Mouse (Mus musculus) hindbrain, postnatal 0 days (tissue): ENCODE measurements at regions not wholly inside any gene's neighbourhood (a gene's known extent, or its start where the extent isn't known, plus 50 kb on each side); places are given as distances from the start of the nearest gene placed in this dataset.
A peak's percentile ranks its signal among the peaks of the same experiment; 100 is the strongest.

ENCODE experiments used
- ATAC-seq: fragments of 200-750 bp; cut with Nextera tagmentation; 2 replicates; pipeline ENCODE4 v1.8.0; 2017; ENCODE audit warnings: mild to moderate bottlenecking, moderate TSS enrichment, moderate library complexity
- DNase-seq: peaks from one replicate; pipeline ENCODE4 v3.0.0-alpha.2; 2015; ENCODE audit warnings: low spot score
- H3K27ac ChIP-seq: fragments of 300-500 bp; sonication (generic); 2 replicates; pipeline ENCODE4 v1.5.1; 2014; ENCODE audit warnings: mild to moderate bottlenecking
- H3K27me3 ChIP-seq: fragments of 300-500 bp; sonication (generic); 2 replicates; pipeline ENCODE4 v1.6.1; 2014; ENCODE audit warnings: low read length, mixed read lengths; ENCODE audit not compliant: insufficient read depth
- H3K36me3 ChIP-seq: fragments of 300-500 bp; sonication (generic); 2 replicates; pipeline ENCODE4 v1.6.1; 2014; ENCODE audit warnings: low read length, mixed read lengths; ENCODE audit not compliant: insufficient read depth
- H3K4me1 ChIP-seq: fragments of 300-500 bp; sonication (generic); 2 replicates; pipeline ENCODE4 v1.6.1; 2014; ENCODE audit warnings: antibody characterized with exemption, low read length, mixed read lengths; ENCODE audit not compliant: insufficient read depth
- H3K4me2 ChIP-seq: fragments of 300-500 bp; sonication (generic); 2 replicates; pipeline ENCODE4 v1.6.1; 2014; ENCODE audit warnings: low read depth, mild to moderate bottlenecking, low read length, moderate library complexity, mixed read lengths
- H3K4me3 ChIP-seq: fragments of 300-500 bp; sonication (generic); 2 replicates; pipeline ENCODE4 v1.5.1; 2014; ENCODE audit warnings: low read length
- H3K9ac ChIP-seq: fragments of 300-500 bp; sonication (generic); replicated peaks from 2 replicates; pipeline ENCODE4 v1.6.1; 2014; ENCODE audit warnings: mild to moderate bottlenecking, low read length, moderate library complexity, mixed read lengths
- H3K9me3 ChIP-seq: fragments of 300-500 bp; sonication (generic); 2 replicates; pipeline ENCODE4 v1.6.1; 2016; ENCODE audit warnings: low read length, mixed read lengths
- CTCF ChIP-seq: IDR thresholded peaks from 2 replicates; pipeline ENCODE4 v1.5.1; 2016; ENCODE audit warnings: antibody characterized with exemption, control low read depth, low read depth
- WGBS: fragments of 180-500 bp; shearing (Covaris S2); extraction: QIAGEN DNeasy Blood & Tissue Kit; methylation state at CpG from one replicate; pipeline ENCODE4 v1.1.7; 2014; 5-methylcytosine and 5-hydroxymethylcytosine counted together

- TF ChIP-seq CTCF, result no peak
- 75% methylated on average over 3 of the region's 3 CpGs for WGBS
These were observed 268.4 kb upstream of the Tsc22d2 start for GRCm38 (mm10) chr3:58146108-58146507.

GRCm38 (mm10) chr3:58146762-58147161, 267.8 kb upstream of the Tsc22d2 start:
- Histone ChIP-seq H3K36me3 (no peaks in the 10 kb centered on the region), H3K4me3 (no peak overlapping the region), H3K9ac (no peak overlapping the region), H3K9me3 (no peaks in the 10 kb centered on the region), H3K27ac (no peak overlapping the region), H3K4me2 (no peak overlapping the region), H3K4me1 (no peaks in the 10 kb centered on the region), H3K27me3 (no peaks in the 10 kb centered on the region)
- no peak for ATAC-seq
- WGBS, result 69% methylated on average over 1 of the region's 1 CpGs
- no peak for TF ChIP-seq CTCF
- DNase-seq, result no peak

More at GRCm38 (mm10) chr3:58146108-58146507, 268.4 kb upstream of the Tsc22d2 start:
- no peak overlapping the region for H3K9ac ChIP-seq
- H3K27ac ChIP-seq, result no peak overlapping the region
- no peaks in the 10 kb centered on the region for H3K27me3 ChIP-seq
- H3K4me2 ChIP-seq, result no peak overlapping the region
- H3K4me1 ChIP-seq, result no peaks in the 10 kb centered on the region
- DNase-seq, result no peak
- no peaks in the 10 kb centered on the region for H3K36me3 ChIP-seq
- no peak overlapping the region for H3K4me3 ChIP-seq
- no peak for ATAC-seq
- no peaks in the 10 kb centered on the region for H3K9me3 ChIP-seq

- Histone ChIP-seq H3K27ac (no peak overlapping the region), H3K9me3 (no peaks in the 10 kb centered on the region), H3K4me3 (no peak overlapping the region), H3K4me1 (no peaks in the 10 kb centered on the region), H3K9ac (no peak overlapping the region), H3K4me2 (no peak overlapping the region), H3K36me3 (no peaks in the 10 kb centered on the region), H3K27me3 (no peaks in the 10 kb centered on the region)
- no peak for ATAC-seq
- WGBS, result 82% methylated on average over 3 of the region's 3 CpGs
- DNase-seq, result no peak
- no peak for TF ChIP-seq CTCF
These were observed 261.4 kb upstream of the Tsc22d2 start for GRCm38 (mm10) chr3:58153141-58153540.

DNA sequence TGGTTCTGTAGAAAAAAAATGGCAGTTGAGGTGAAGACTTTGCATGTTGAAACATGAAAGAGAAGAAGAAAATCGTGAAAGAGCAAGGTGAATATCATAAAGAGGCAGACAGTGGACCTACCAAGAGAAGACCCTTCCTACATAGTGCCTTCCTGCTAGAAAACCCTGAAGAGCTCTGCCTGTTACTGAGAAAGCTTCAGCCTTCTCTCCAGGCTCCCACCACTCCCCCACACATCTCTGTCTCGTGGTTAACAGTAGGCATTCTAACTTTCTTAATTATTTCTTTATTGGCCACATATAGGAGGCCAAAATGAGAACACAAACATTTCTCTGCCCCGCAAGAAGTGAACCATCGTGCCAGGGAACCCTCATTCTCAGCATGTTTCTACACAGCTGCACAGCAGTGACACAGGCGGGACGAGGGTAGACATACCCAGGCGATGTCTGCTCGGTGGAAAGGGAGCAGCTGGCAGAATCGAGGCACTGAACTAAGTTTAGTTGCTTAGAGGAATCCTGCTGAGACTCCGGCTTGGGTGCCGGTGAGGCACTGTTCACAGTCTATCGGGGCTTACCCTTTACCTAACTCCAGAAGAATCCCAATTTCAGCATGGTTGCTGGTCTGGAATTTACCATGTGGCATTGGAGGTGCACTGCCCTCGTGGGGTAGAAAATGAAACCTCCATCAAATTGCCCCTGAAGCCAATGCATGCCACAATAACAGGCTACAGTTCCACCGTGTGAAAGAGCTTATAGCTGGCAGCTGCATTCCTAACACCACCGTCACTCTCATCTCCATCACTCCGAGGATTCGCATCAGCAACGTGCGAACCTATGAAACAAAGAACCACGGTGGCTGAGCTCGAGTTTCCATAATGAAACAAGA, 260.4 kb upstream of the Tsc22d2 start:
- Histone ChIP-seq H3K27me3 (no peaks in the 10 kb centered on the region), H3K9ac (no peak overlapping the region), H3K4me3 (no peak overlapping the region), H3K9me3 (no peaks in the 10 kb centered on the region), H3K27ac (no peak overlapping the region), H3K4me1 (no peaks in the 10 kb centered on the region), H3K36me3 (no peaks in the 10 kb centered on the region), H3K4me2 (no peak overlapping the region)
- DNase-seq (no peak), ATAC-seq (no peak)
- WGBS, result 72% methylated on average over 21 of the region's 21 CpGs
- no peak for TF ChIP-seq CTCF

DNA sequence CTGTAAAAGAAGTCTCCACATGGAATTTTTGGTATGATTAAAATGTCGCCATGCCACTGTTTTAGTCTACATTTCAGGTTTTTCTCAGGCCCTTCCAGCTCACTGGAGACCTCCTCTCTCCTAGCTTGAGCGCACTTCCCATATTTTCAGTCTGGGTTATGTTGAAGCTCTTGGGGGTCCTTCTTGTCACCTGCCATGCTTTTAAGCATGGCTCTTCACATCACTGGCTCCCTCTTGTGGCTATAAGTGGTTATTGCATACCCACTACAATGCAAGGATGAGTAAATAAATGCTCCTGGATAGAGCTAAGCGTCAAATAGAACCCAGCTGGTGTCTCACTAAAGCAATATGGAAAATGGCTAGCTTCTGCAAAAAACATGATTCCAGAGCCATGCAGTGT, 255.1 kb upstream of the Tsc22d2 start:
- Histone ChIP-seq H3K27me3 (no peaks in the 10 kb centered on the region), H3K4me3 (no peak overlapping the region), H3K4me2 (no peak overlapping the region), H3K4me1 (no peaks in the 10 kb centered on the region), H3K27ac (no peak overlapping the region), H3K9me3 (no peaks in the 10 kb centered on the region), H3K36me3 (no peaks in the 10 kb centered on the region), H3K9ac (no peak overlapping the region)
- ATAC-seq, result peak; percentile 57
- peak; percentile 89 for TF ChIP-seq CTCF
- WGBS, result 56% methylated on average over 3 of the region's 3 CpGs
- peak; percentile 82 for DNase-seq

- no peaks in the 10 kb centered on the region for H3K9me3 ChIP-seq
- ATAC-seq (no peak), DNase-seq (peak; percentile 15)
- 29% methylated on average over 10 of the region's 10 CpGs for WGBS
- H3K27me3 ChIP-seq, result no peaks in the 10 kb centered on the region
- H3K9ac ChIP-seq, result no peak overlapping the region
- no peaks in the 10 kb centered on the region for H3K36me3 ChIP-seq
- no peak overlapping the region for H3K27ac ChIP-seq
- H3K4me1 ChIP-seq, result no peaks in the 10 kb centered on the region
- no peak for TF ChIP-seq CTCF
- H3K4me2 ChIP-seq, result no peak overlapping the region
- H3K4me3 ChIP-seq, result no peak overlapping the region
These were observed 252.3 kb upstream of the Tsc22d2 start for GRCm38 (mm10) chr3:58162238-58162637.

GRCm38 (mm10) chr3:58163806-58164205, 250.7 kb upstream of the Tsc22d2 start:
- Histone ChIP-seq H3K4me2 (no peak overlapping the region), H3K27me3 (no peaks in the 10 kb centered on the region), H3K4me1 (no peaks in the 10 kb centered on the region), H3K4me3 (no peak overlapping the region), H3K9ac (no peak overlapping the region), H3K27ac (no peak overlapping the region), H3K9me3 (no peaks in the 10 kb centered on the region), H3K36me3 (no peaks in the 10 kb centered on the region)
- ATAC-seq, result peak; percentile 77
- WGBS, result 9% methylated on average over 10 of the region's 10 CpGs
- DNase-seq, result peak; percentile 91
- peak; percentile 96 for TF ChIP-seq CTCF
